Mouse (Mus musculus): ENCODE measurements around the gene Ranbp9. TPM values are rescaled to one million over a fixed set of nuclear protein-coding genes. Genes with fewer than 3 reads are reported as not detected.

Gene Ranbp9
- polyA plus RNA-seq, 1 experiment from 2014 or later: 3.0 TPM

DNA sequence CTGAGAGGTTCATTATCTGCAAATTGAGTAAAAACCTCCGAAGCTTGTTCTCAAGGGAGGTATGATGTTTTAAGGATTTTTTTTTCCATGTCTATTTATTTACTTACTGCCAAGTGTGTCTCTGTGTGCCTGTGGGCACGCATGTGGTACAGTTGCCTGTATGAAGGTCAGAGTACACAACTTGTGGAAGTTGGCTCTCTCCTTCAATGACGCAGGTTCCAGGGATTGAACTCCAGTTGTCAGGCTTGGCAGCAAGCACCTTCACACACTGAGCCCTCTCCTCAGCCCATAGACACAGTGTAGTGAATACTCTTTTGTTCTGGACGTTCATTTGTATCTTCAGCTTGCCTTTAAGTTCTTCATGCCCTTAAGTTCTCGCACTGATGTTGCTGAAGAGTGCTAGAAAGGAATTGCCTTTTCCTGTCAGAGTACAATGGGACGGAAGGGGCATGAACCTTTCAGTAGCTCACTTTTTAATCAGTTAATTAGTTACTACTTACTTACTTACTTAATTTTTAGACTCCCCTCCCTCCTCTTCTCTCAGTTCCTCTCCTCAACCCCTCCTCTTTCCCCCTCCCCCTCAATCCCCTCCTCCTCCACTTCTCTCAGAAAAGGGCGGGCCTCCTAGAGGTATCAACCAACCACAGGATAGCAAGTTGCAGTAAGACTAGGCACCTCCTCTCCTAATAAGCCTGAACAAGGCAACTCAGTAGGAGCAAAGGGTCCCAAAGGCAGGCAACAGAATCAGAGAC, 18.8 kb upstream of the Ranbp9 start:
- DNase-seq (no peak), ATAC-seq (no peak)
- no peaks in the 10 kb centered on the region for H3K27me3 ChIP-seq (ENCODE audit: insufficient read depth, low read length)
- 66% methylated on average over 7 of the region's 7 CpGs for whole genome bisulfite sequencing (ENCODE audit: insufficient replicate concordance)
- H3K27ac ChIP-seq (ENCODE audit: low read depth): no peak overlapping the region
- no peaks in the 10 kb centered on the region for H3K36me3 ChIP-seq (replicated peaks; ENCODE audit: insufficient read depth, low read length)
- no peak overlapping the region for H3K4me3 ChIP-seq (ENCODE audit: low read depth, low read length)
- H3K4me2 ChIP-seq (ENCODE audit: low read depth, low read length): no peak overlapping the region
- H3K9ac ChIP-seq (replicated peaks): no peak overlapping the region
- H3K9me3 ChIP-seq (ENCODE audit: low read length): no peaks in the 10 kb centered on the region
- TF ChIP-seq CTCF (IDR thresholded peaks at IDR 0.05; ENCODE audit: low read depth): no peak
- no peak for TF ChIP-seq EP300 (IDR thresholded peaks at IDR 0.05; ENCODE audit: low read depth)
- H3K4me1 ChIP-seq (ENCODE audit: insufficient read depth): peaks cover 9% of the 10 kb centered on the region

- Histone ChIP-seq H3K27me3 (ENCODE audit: insufficient read depth, low read length) (no peaks in the 10 kb centered on the region), H3K36me3 (replicated peaks; ENCODE audit: insufficient read depth, low read length) (no peaks in the 10 kb centered on the region), H3K4me2 (ENCODE audit: low read depth, low read length) (no peak overlapping the region), H3K27ac (ENCODE audit: low read depth) (no peak overlapping the region), H3K4me3 (ENCODE audit: low read depth, low read length) (no peak overlapping the region), H3K9me3 (ENCODE audit: low read length) (no peaks in the 10 kb centered on the region), H3K4me1 (ENCODE audit: insufficient read depth) (peaks cover 9% of the 10 kb centered on the region), H3K9ac (replicated peaks) (no peak overlapping the region)
- 79% methylated on average over 14 of the region's 14 CpGs for WGBS (ENCODE audit: insufficient replicate concordance)
- DNase-seq: no peak
- TF ChIP-seq CTCF (IDR thresholded peaks at IDR 0.05; ENCODE audit: low read depth): no peak
- no peak for TF ChIP-seq EP300 (IDR thresholded peaks at IDR 0.05; ENCODE audit: low read depth)
- ATAC-seq: no peak
These were observed 17.8 kb upstream of the Ranbp9 start for GRCm38 (mm10) chr13:43498849-43499248.

- WGBS (ENCODE audit: insufficient replicate concordance): 93% methylated on average over 3 of the region's 3 CpGs
- DNase-seq: no peak
- no peak for ATAC-seq
These were observed 16.7 kb upstream of the Ranbp9 start for GRCm38 (mm10) chr13:43497769-43498168.

GRCm38 (mm10) chr13:43496660-43497059, 15.6 kb upstream of the Ranbp9 start:
- Histone ChIP-seq H3K4me1 (ENCODE audit: insufficient read depth) (no peaks in the 10 kb centered on the region), H3K27ac (ENCODE audit: low read depth) (no peak overlapping the region), H3K36me3 (replicated peaks; ENCODE audit: insufficient read depth, low read length) (no peaks in the 10 kb centered on the region), H3K9me3 (ENCODE audit: low read length) (no peaks in the 10 kb centered on the region), H3K27me3 (ENCODE audit: insufficient read depth, low read length) (no peaks in the 10 kb centered on the region), H3K4me2 (ENCODE audit: low read depth, low read length) (no peak overlapping the region), H3K4me3 (ENCODE audit: low read depth, low read length) (no peak overlapping the region), H3K9ac (replicated peaks) (no peak overlapping the region)
- WGBS (ENCODE audit: insufficient replicate concordance): 34% methylated on average over 2 of the region's 2 CpGs
- no peak for TF ChIP-seq EP300 (IDR thresholded peaks at IDR 0.05; ENCODE audit: low read depth)
- no peak for ATAC-seq
- DNase-seq: no peak

More at GRCm38 (mm10) chr13:43497769-43498168, 16.7 kb upstream of the Ranbp9 start:
- no peak overlapping the region for H3K27ac ChIP-seq (ENCODE audit: low read depth)
- no peak overlapping the region for H3K4me3 ChIP-seq (ENCODE audit: low read depth, low read length)
- H3K4me1 ChIP-seq (ENCODE audit: insufficient read depth): no peaks in the 10 kb centered on the region
- H3K4me2 ChIP-seq (ENCODE audit: low read depth, low read length): no peak overlapping the region
- H3K36me3 ChIP-seq (replicated peaks; ENCODE audit: insufficient read depth, low read length): no peaks in the 10 kb centered on the region
- H3K9me3 ChIP-seq (ENCODE audit: low read length): no peaks in the 10 kb centered on the region
- no peak overlapping the region for H3K9ac ChIP-seq (replicated peaks)
- no peaks in the 10 kb centered on the region for H3K27me3 ChIP-seq (ENCODE audit: insufficient read depth, low read length)
- TF ChIP-seq CTCF (IDR thresholded peaks at IDR 0.05; ENCODE audit: low read depth) (peak; percentile 40), EP300 (IDR thresholded peaks at IDR 0.05; ENCODE audit: low read depth) (no peak)

DNA sequence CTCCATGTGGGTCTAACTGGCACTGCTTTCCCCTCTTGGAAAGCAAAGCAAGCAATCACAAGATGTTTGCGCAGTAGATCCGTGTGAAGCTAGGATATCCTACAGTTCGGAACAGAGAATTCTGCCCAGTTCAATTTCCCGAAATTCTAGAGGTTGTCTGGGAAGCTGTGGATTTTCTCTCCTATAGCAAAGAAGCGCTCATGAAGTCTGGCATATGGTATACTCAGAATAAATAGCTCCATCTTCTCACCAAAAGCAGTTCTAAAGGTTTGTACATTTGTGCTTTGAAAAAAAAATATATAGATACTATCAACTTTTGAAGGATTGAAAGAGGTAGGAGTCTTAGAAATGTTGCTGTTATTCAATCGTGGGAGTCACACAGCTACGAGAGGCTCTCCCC, 14.6 kb upstream of the Ranbp9 start:
- Histone ChIP-seq H3K4me2 (ENCODE audit: low read depth, low read length) (no peak overlapping the region), H3K9me3 (ENCODE audit: low read length) (no peaks in the 10 kb centered on the region), H3K36me3 (replicated peaks; ENCODE audit: insufficient read depth, low read length) (no peaks in the 10 kb centered on the region), H3K4me1 (ENCODE audit: insufficient read depth) (no peaks in the 10 kb centered on the region), H3K27ac (ENCODE audit: low read depth) (no peak overlapping the region), H3K27me3 (ENCODE audit: insufficient read depth, low read length) (no peaks in the 10 kb centered on the region), H3K9ac (replicated peaks) (no peak overlapping the region), H3K4me3 (ENCODE audit: low read depth, low read length) (no peak overlapping the region)
- no peak for ATAC-seq
- 77% methylated on average over 7 of the region's 7 CpGs for WGBS (ENCODE audit: insufficient replicate concordance)
- DNase-seq: no peak
- TF ChIP-seq CTCF (IDR thresholded peaks at IDR 0.05; ENCODE audit: low read depth) (no peak), EP300 (IDR thresholded peaks at IDR 0.05; ENCODE audit: low read depth) (no peak)

GRCm38 (mm10) chr13:43493725-43494124, 12.6 kb upstream of the Ranbp9 start:
- no peak for DNase-seq
- H3K9me3 ChIP-seq (ENCODE audit: low read length): no peaks in the 10 kb centered on the region
- H3K27me3 ChIP-seq (ENCODE audit: insufficient read depth, low read length): no peaks in the 10 kb centered on the region
- WGBS (ENCODE audit: insufficient replicate concordance): 79% methylated on average over 7 of the region's 7 CpGs
- no peak overlapping the region for H3K9ac ChIP-seq (replicated peaks)
- H3K4me1 ChIP-seq (ENCODE audit: insufficient read depth): no peaks in the 10 kb centered on the region
- no peaks in the 10 kb centered on the region for H3K36me3 ChIP-seq (replicated peaks; ENCODE audit: insufficient read depth, low read length)
- TF ChIP-seq EP300 (IDR thresholded peaks at IDR 0.05; ENCODE audit: low read depth) (no peak), CTCF (IDR thresholded peaks at IDR 0.05; ENCODE audit: low read depth) (no peak)
- no peak for ATAC-seq
- H3K27ac ChIP-seq (ENCODE audit: low read depth): peak overlapping the region; percentile 16; the same call in 1 of the 2 replicates
- H3K4me3 ChIP-seq (ENCODE audit: low read depth, low read length): no peak overlapping the region
- H3K4me2 ChIP-seq (ENCODE audit: low read depth, low read length): no peak overlapping the region
